Mouse (Mus musculus): ENCODE results near the gene Timp1. TPM values are rescaled to one million over a fixed set of nuclear protein-coding genes. Genes with fewer than 3 reads are reported as not detected.

The Timp1 gene
- total RNA-seq (2023), result not detected

DNA sequence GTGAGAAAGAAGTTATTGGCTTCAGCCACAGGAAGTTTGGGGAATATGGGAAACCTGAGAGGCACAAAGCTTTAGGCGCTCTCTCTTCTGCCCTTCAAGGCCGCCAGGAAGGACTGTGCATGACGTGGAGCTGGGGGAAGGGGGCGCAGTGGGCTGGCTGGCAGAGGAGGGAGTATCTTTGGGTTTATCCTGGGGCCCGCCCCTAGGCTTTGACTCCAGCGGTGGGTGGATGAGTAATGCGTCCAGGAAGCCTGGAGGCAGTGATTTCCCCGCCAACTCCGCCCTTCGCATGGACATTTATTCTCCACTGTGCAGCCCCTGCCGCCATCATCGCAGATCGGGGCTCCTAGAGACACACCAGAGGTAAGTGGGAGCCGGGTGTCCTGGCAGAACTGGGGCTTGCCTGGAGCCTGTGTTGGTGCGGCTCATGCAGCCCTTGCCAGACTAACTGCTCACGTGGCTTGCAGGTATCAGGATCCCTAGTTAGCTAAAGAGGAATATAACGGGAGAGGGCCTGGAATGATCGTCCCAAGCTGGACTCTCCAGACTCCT is at the start of gene Timp1:
Gene Timp1 (plus strand): TSS at position 205 of the 552 bp plus-strand sequence.

DNA sequence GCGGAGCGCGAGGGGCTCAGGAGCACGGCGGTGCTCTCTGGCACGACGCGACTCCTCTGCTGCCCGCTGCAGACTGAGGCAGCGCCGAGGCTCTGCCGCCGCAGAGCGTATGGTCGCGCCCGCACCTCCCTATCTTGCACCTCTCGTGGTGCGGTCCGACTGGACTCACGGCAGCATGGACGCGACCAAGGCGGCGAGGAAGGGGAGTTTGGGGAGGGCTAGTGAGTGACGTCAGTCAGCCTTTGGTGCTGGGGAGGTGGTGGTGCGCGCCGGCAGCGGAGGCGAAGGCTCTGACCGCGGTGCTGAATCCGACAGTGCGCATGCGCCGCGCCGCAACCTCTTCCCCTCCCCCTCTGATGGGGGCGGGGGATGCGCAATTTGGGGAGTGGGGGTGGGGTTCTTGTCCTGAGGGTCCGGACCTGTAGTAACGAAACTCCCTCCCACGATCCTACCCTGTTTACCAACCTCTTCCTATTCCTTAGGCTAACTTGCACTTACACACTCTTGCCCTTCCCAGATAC is 50.9 kb downstream of the Timp1 start, which contains the start of gene Syn1:
Gene Syn1 (minus strand): TSS at position 161 of the 521 bp plus-strand sequence.

Other genes starting within 250 kb of the Timp1 start
- 224 TPM for gene Uba1, start 211.8 kb upstream of the Timp1 start, total RNA-seq (2023)
- 81.3 TPM for gene Cdk16, start 182.2 kb upstream of the Timp1 start, total RNA-seq (2023)
- gene Usp11, start 166.3 kb upstream of the Timp1 start, total RNA-seq (2023), result 11.5 TPM
- gene Araf, start 72.4 kb upstream of the Timp1 start, total RNA-seq (2023), result 150 TPM
- 0.44 TPM for gene Syn1, start 50.8 kb downstream of the Timp1 start, total RNA-seq (2023)
- 21.8 TPM for gene Cfp, start 61.4 kb downstream of the Timp1 start, total RNA-seq (2023)
- gene Elk1, start 80.4 kb downstream of the Timp1 start, total RNA-seq (2023), result 18.0 TPM
- 28.1 TPM for gene Uxt, start 91.9 kb downstream of the Timp1 start, total RNA-seq (2023)
- 16.4 TPM for gene Zfp182, start 192.2 kb downstream of the Timp1 start, total RNA-seq (2023)
- not detected for gene Spaca5, start 198.2 kb downstream of the Timp1 start, total RNA-seq (2023)
- gene Zfp300, start 219.4 kb downstream of the Timp1 start, total RNA-seq (2023), result 2.2 TPM
- not detected for gene Ssxa1, start 245.7 kb downstream of the Timp1 start, total RNA-seq (2023)

Data from CD4-positive naive resting alpha-beta T cell, adult 57 days (primary cell).